Mouse (Mus musculus) ES-E14 (cell line): ENCODE measurements around the gene Nup54. TPM values are rescaled to one million over a fixed set of nuclear protein-coding genes. Genes with fewer than 3 reads are reported as not detected.

Experiments
- DNase-seq: peaks from one replicate; pipeline ENCODE4 v3.0.0-alpha.2; 2013; ENCODE audit warnings: low read depth, low spot score
- H3K27ac ChIP-seq: 2 replicates; pipeline ENCODE4 v1.5.1; 2012; ENCODE audit warnings: low read depth, mild to moderate bottlenecking, low read length, moderate library complexity, mixed read lengths; ENCODE audit not compliant: poor library complexity, insufficient read depth, severe bottlenecking
- H3K36me3 ChIP-seq: 2 replicates; pipeline ENCODE4 v1.6.1; 2012; ENCODE audit warnings: mild to moderate bottlenecking, low read length, moderate library complexity, mixed read lengths; ENCODE audit not compliant: control insufficient read depth, poor library complexity, insufficient read depth, severe bottlenecking
- H3K4me1 ChIP-seq, 2 experiments: fragments of 150-350 bp in 1 of 2; sonication (generic) in 1 of 2; 2 replicates each; pipeline ENCODE4 v1.6.1; 2012; ENCODE audit warnings: low read length in 2 of 2, mild to moderate bottlenecking in 1 of 2, mixed read lengths in 1 of 2; ENCODE audit not compliant: control insufficient read depth in 2 of 2, insufficient read depth in 2 of 2, poor library complexity in 1 of 2
- H3K4me3 ChIP-seq, 2 experiments: fragments of 150-350 bp in 1 of 2; sonication (generic) in 1 of 2; 2 replicates each; pipeline ENCODE4 v1.5.1; 2012; ENCODE audit warnings: low read length in 2 of 2, low read depth in 1 of 2, mild to moderate bottlenecking in 1 of 2, mixed read lengths in 1 of 2; ENCODE audit not compliant: insufficient read depth in 1 of 2, poor library complexity in 1 of 2, severe bottlenecking in 1 of 2
- H3K9ac ChIP-seq: 2 replicates; pipeline ENCODE4 v1.6.1; 2012; ENCODE audit warnings: low read depth, mild to moderate bottlenecking, low read length, mixed read lengths; ENCODE audit not compliant: poor library complexity, insufficient read depth, severe bottlenecking
- H3K9me3 ChIP-seq: fragments of 150-350 bp; sonication (generic); 2 replicates; pipeline ENCODE4 v1.6.1; 2012; ENCODE audit warnings: low read depth, mild to moderate bottlenecking, low read length; ENCODE audit not compliant: control insufficient read depth, insufficient read depth
- CHD2 ChIP-seq: IDR thresholded peaks from 2 replicates; pipeline ENCODE4 v1.6.1; 2014; ENCODE audit warnings: mild to moderate bottlenecking, low read depth, low read length, inconsistent platforms
- HCFC1 ChIP-seq: IDR thresholded peaks from 2 replicates; pipeline ENCODE4 v1.6.1; 2012; ENCODE audit warnings: low read length, inconsistent platforms, borderline replicate concordance; ENCODE audit not compliant: insufficient read depth
- MAFK ChIP-seq: IDR thresholded peaks from 2 replicates; pipeline ENCODE4 v1.6.1; 2014; ENCODE audit warnings: mild to moderate bottlenecking, low read depth, low read length, inconsistent platforms; ENCODE audit not compliant: insufficient read depth
- ZC3H11A ChIP-seq: IDR thresholded peaks from 2 replicates; pipeline ENCODE4 v1.6.1; 2012; ENCODE audit warnings: low read depth, mild to moderate bottlenecking, inconsistent platforms, low read length, borderline replicate concordance
- ZNF384 ChIP-seq: IDR thresholded peaks from 2 replicates; pipeline ENCODE4 v1.6.1; 2012; ENCODE audit warnings: low read depth, low read length, inconsistent platforms
- in situ Hi-C, 2 experiments: fragments of 600-800 bp; cut with MboI; formaldehyde crosslinking; loops; one replicate each; pipeline ENCODE4 v1.15.1; 2025; ENCODE audit warnings: low sequenced_read_pairs in 2 of 2, inconsistent platforms in 1 of 2; ENCODE audit not compliant: unreplicated experiment in 2 of 2
- total RNA-seq: library from RNA; depleted of rRNA; stranded (reverse); fragments of 300-350 nt; gene quantifications from 2 replicates; pipeline ENCODE4 v1.2.3, GENCODE M21; 2012

Nup54 gene
- total RNA-seq, 1 experiment, result 62.2 TPM

DNA sequence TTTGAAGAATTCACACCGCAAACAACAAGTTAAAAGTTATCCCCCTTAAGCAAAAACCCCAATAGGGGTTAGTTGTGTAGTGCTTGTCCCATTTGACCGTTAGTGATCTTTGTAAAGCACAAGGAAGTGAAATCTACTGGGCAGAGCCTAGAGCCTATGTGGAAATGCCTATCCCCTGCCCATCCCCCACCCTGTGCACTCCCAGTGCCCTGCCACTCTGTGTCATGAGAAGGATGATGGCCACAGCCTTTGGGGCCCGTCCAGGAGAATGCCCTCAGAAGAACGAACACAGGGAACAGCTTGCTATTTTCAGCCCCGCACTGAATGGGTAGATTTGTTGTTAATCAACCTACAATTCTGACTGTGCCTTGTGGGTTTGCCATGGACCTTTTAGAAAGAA lies 6.5 kb upstream of the Nup54 start:
- no peak for DNase-seq
- Histone ChIP-seq H3K9me3 (no peaks in the 10 kb centered on the region), H3K4me3 (no peak overlapping the region), H3K9ac (no peak overlapping the region), H3K36me3 (peaks cover 8% of the 10 kb centered on the region), H3K4me1 (peaks cover 0 to 2% of the 10 kb centered on the region in 2 experiments; a peak in 1 of 4 replicates), H3K27ac (no peak overlapping the region)
- TF ChIP-seq ZNF384 (no peak), CHD2 (no peak), ZC3H11A (no peak)
- in situ Hi-C loops, result no loop called here

DNA sequence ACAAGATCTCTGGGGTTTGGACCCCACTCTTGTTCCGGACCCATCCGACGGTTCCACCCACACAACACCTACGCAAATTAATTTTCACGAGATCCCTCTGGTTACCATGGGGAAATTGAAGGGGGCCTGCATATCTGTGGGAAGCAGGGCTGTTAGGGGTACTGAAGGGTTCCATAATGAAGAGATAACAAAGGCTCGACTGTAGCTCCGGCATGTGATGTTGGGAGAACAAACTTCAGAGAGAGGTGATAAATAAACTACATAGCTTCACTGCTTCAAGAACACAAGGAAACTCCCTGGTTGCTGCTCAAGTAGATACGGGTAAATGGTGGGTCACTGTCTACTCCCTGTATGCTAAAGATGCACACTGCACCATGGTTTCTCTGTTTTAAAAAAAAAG lies 3.5 kb upstream of the Nup54 start:
- Histone ChIP-seq H3K4me1 (peaks cover 0 to 3% of the 10 kb centered on the region in 2 experiments; a peak in 1 of 4 replicates), H3K36me3 (no peaks in the 10 kb centered on the region), H3K9me3 (no peaks in the 10 kb centered on the region), H3K9ac (no peak overlapping the region), H3K4me3 (no peak overlapping the region), H3K27ac (no peak overlapping the region)
- no peak for DNase-seq
- TF ChIP-seq MAFK, result no peak
- TF ChIP-seq ZC3H11A, result no peak
- no peak for TF ChIP-seq HCFC1
- no peak for TF ChIP-seq ZNF384
- TF ChIP-seq CHD2, result no peak
- in situ Hi-C loops, result no loop called here

DNA sequence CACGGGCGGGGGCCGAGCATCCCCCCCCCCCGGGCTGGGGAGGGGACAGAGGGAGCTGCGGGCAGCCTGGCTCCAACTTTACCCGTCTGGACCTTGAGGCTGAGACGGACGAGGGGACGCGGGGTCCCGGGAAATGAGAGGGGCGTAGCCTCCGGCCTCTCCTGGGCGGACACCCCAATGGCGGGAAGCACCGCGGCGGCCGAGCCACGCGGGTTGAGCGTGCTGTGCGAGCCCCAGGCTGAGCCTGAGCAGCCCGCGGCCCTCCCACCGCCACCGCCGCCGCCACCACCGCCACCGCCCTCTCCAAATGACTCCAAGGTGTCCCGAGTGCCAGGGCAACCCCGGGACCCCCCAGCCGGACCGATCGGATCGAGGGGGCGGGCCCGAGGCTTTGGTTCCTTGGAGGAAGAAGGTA lies 441 bp downstream of the Nup54 start:
- peak overlapping the region; percentile 81 for H3K27ac ChIP-seq
- H3K4me1 ChIP-seq, result peaks cover 0 to 3% of the 10 kb centered on the region in 2 experiments; a peak in 2 of 4 replicates
- in situ Hi-C loops, result no loop called here
- peak; percentile 20 for DNase-seq
- no peaks in the 10 kb centered on the region for H3K9me3 ChIP-seq
- peak overlapping the region; percentile 83 to 98 for H3K4me3 ChIP-seq
- TF ChIP-seq MAFK (no peak), ZNF384 (no peak), CHD2 (no peak), ZC3H11A (no peak), HCFC1 (no peak)
- peak overlapping the region; percentile 97 for H3K9ac ChIP-seq
- peaks cover 7% of the 10 kb centered on the region for H3K36me3 ChIP-seq

DNA sequence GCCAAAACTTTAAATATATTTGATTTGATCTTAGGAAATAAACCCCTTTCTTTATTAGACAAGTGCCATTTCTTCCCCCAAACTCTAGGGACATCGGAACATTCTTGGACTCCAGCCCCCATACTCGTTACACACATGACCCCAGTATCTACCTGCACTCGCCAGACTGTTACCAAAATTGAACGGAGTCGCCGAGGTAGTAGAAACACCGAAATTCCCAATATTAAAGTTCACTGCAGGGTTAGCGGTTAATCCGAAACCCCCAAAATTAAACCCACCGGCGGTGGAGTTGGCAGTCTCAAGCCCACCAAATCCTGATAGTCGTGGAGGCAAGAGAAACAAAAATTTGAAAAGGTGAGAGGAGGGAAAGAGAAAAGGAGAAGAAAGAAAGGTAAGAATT lies 949 bp downstream of the Nup54 start:
- peaks cover 9% of the 10 kb centered on the region for H3K36me3 ChIP-seq
- H3K9me3 ChIP-seq, result no peaks in the 10 kb centered on the region
- no peak for DNase-seq
- H3K4me1 ChIP-seq, result peaks cover 0 to 3% of the 10 kb centered on the region in 2 experiments; a peak in 2 of 4 replicates
- in situ Hi-C loops, result no loop called here
- peak overlapping the region; percentile 97 for H3K9ac ChIP-seq
- no peak overlapping the region for H3K27ac ChIP-seq
- TF ChIP-seq ZC3H11A (no peak), ZNF384 (no peak), CHD2 (no peak), MAFK (no peak), HCFC1 (no peak)
- H3K4me3 ChIP-seq, result peak overlapping the region; percentile 83 to 98

DNA sequence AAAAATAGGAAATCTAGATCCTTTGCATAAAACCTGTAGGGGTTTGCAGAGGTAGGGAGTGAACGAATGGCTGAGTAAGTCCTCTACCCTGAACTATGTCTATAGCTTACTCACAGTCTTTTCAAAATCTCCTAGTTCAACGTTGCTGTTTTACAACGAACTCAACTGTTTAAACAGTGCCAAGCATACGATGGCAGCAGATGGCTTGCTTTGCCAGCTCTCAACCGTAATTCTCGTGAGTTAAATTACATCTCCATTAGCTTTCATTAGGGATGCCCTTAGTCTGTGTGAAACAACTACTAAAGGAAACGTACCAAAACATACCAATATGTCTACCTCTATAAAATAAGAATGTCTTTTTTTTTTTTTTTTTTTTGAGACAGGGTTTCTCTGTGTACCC lies 3.4 kb downstream of the Nup54 start:
- H3K4me3 ChIP-seq, result no peak overlapping the region
- H3K36me3 ChIP-seq, result peaks cover 23% of the 10 kb centered on the region
- in situ Hi-C loops, result no loop called here
- no peak overlapping the region for H3K27ac ChIP-seq
- DNase-seq, result no peak
- no peaks in the 10 kb centered on the region for H3K9me3 ChIP-seq
- TF ChIP-seq HCFC1 (no peak), MAFK (no peak), ZNF384 (no peak), CHD2 (no peak), ZC3H11A (no peak)
- H3K4me1 ChIP-seq, result peaks cover 0 to 2% of the 10 kb centered on the region in 2 experiments; a peak in 1 of 4 replicates
- no peak overlapping the region for H3K9ac ChIP-seq
